Mouse (Mus musculus) hindbrain, embryonic 12.5 days (tissue): ENCODE data around the gene Dgka. TPM values are rescaled to one million over a fixed set of nuclear protein-coding genes. Genes with fewer than 3 reads are reported as not detected.

Source experiments
- ATAC-seq: fragments of 200-750 bp; cut with Nextera tagmentation; 2 replicates; pipeline ENCODE4 v1.8.0; 2017; ENCODE audit warnings: moderate TSS enrichment; ENCODE audit not compliant: low FRiP score
- H3K27ac ChIP-seq: fragments of 300-500 bp; sonication (generic); 2 replicates; pipeline ENCODE4 v1.5.1; 2016; ENCODE audit warnings: mild to moderate bottlenecking
- H3K27me3 ChIP-seq: fragments of 300-500 bp; sonication (generic); 2 replicates; pipeline ENCODE4 v1.6.1; 2016; ENCODE audit warnings: mild to moderate bottlenecking
- H3K36me3 ChIP-seq: fragments of 300-500 bp; sonication (generic); 2 replicates; pipeline ENCODE4 v1.6.1; 2016; ENCODE audit warnings: mild to moderate bottlenecking
- H3K4me1 ChIP-seq: fragments of 300-500 bp; sonication (generic); 2 replicates; pipeline ENCODE4 v1.6.1; 2016
- H3K4me2 ChIP-seq: fragments of 300-500 bp; sonication (generic); replicated peaks from 2 replicates; pipeline ENCODE4 v1.6.1; 2016; ENCODE audit warnings: mild to moderate bottlenecking
- H3K4me3 ChIP-seq: fragments of 300-500 bp; sonication (generic); 2 replicates; pipeline ENCODE4 v1.5.1; 2016; ENCODE audit warnings: mild to moderate bottlenecking
- H3K9ac ChIP-seq: fragments of 300-500 bp; sonication (generic); 2 replicates; pipeline ENCODE4 v1.6.1; 2016; ENCODE audit warnings: mild to moderate bottlenecking, moderate library complexity
- H3K9me3 ChIP-seq: fragments of 300-500 bp; sonication (generic); replicated peaks from 2 replicates; pipeline ENCODE4 v1.6.1; 2016; ENCODE audit warnings: mild to moderate bottlenecking
- WGBS: fragments of 180-500 bp; shearing (Covaris S2); methylation state at CpG from one replicate; pipeline ENCODE4 v1.1.7; 2016; 5-methylcytosine and 5-hydroxymethylcytosine counted together
- polyA plus RNA-seq: library from polyadenylated mRNA; unstranded; fragments of >200 nt; fragmentation: Nextera tagmentation; extraction: Ambion mirVana; gene quantifications from 2 replicates; pipeline ENCODE4 v1.2.1, GENCODE M21; 2016

Dgka gene
- polyA plus RNA-seq, 1 experiment from 2014 or later, result 7.3 TPM

GRCm38 (mm10) chr10:128695992-128696807 is 48.5 kb downstream of the Dgka start, which contains the start of gene Rab5b:
TSS of gene Rab5b (minus strand) at chr10:128696264.
- Histone ChIP-seq H3K9me3 (no peaks in the 10 kb centered on the region), H3K9ac (peak within 1 kb of the TSS; percentile 96), H3K4me3 (peak within 1 kb of the TSS; percentile 93), H3K36me3 (peaks cover 22% of the 10 kb centered on the region), H3K27me3 (no peaks in the 10 kb centered on the region), H3K4me2 (peak within 1 kb of the TSS; percentile 68), H3K4me1 (peaks cover 10% of the 10 kb centered on the region), H3K27ac (peak within 1 kb of the TSS; percentile 94)
- peak; percentile 99 for ATAC-seq
- whole genome bisulfite sequencing, result 1% methylated on average over 40 of the region's 40 CpGs

GRCm38 (mm10) chr10:128695411-128695991 is 49.2 kb downstream of the Dgka start:
- Histone ChIP-seq H3K9ac (peak overlapping the region; percentile 96), H3K4me1 (peaks cover 10% of the 10 kb centered on the region), H3K27ac (peak overlapping the region; percentile 94), H3K9me3 (no peaks in the 10 kb centered on the region), H3K36me3 (peaks cover 15% of the 10 kb centered on the region), H3K4me2 (peak overlapping the region; percentile 68), H3K4me3 (peak overlapping the region; percentile 93), H3K27me3 (no peaks in the 10 kb centered on the region)
- under 1% methylated on average over 20 of the region's 22 CpGs for WGBS
- no peak for ATAC-seq

GRCm38 (mm10) chr10:128674469-128675008 is 70.1 kb downstream of the Dgka start:
- Histone ChIP-seq H3K4me3 (peak overlapping the region; percentile 80), H3K27me3 (peaks cover 7% of the 10 kb centered on the region; the same call in 1 of the 2 replicates), H3K36me3 (peaks cover 17% of the 10 kb centered on the region), H3K27ac (peak overlapping the region; percentile 64; the same call in 1 of the 2 replicates), H3K9me3 (no peaks in the 10 kb centered on the region), H3K4me2 (peak overlapping the region; percentile 86), H3K4me1 (peaks cover 12% of the 10 kb centered on the region), H3K9ac (peak overlapping the region; percentile 71)
- 0 out of 2 replicates have a peak, but pooled peaks have one; percentile 14 for ATAC-seq
- WGBS, result 3% methylated on average over 9 of the region's 9 CpGs

- Histone ChIP-seq H3K4me3 (peak within 1 kb of the TSS; percentile 80), H3K9ac (peak within 1 kb of the TSS; percentile 71), H3K27ac (peak within 1 kb of the TSS; percentile 64), H3K27me3 (peaks cover 7% of the 10 kb centered on the region; the same call in 1 of the 2 replicates), H3K36me3 (0 out of 2 replicates have a peak, but pooled peaks cover 11% of the 10 kb centered on the region), H3K9me3 (no peaks in the 10 kb centered on the region), H3K4me1 (peaks cover 15% of the 10 kb centered on the region), H3K4me2 (peak within 1 kb of the TSS; percentile 86)
- ATAC-seq, result peak; percentile 94
- under 1% methylated on average over 59 of the region's 60 CpGs for WGBS
Measured at GRCm38 (mm10) chr10:128673763-128674468, 70.7 kb downstream of the Dgka start, which contains the start of gene Suox. TSS of gene Suox (minus strand) at chr10:128674073.

- no peak for ATAC-seq
- Histone ChIP-seq H3K4me3 (no peak overlapping the region), H3K27ac (no peak overlapping the region), H3K9me3 (no peaks in the 10 kb centered on the region), H3K4me1 (peaks cover 21% of the 10 kb centered on the region), H3K36me3 (0 out of 2 replicates have a peak, but pooled peaks cover 10% of the 10 kb centered on the region), H3K4me2 (no peak overlapping the region), H3K9ac (no peak overlapping the region), H3K27me3 (peaks cover 7% of the 10 kb centered on the region; the same call in 1 of the 2 replicates)
- whole genome bisulfite sequencing, result 90% methylated on average over 9 of the region's 9 CpGs
Measured at GRCm38 (mm10) chr10:128671148-128671547, 73.5 kb downstream of the Dgka start.

Other genes starting within 250 kb of the Dgka start
- 2.9 and 3.3 TPM in 2 replicates for gene Myl6b, start 246.2 kb downstream of the Dgka start, polyA plus RNA-seq
- gene Esyt1, start 219.0 kb downstream of the Dgka start, polyA plus RNA-seq, result 28.9 and 30.9 TPM in 2 replicates
- 20.8 TPM in 2 replicates for gene Zc3h10, start 197.1 kb downstream of the Dgka start, polyA plus RNA-seq
- gene Rpl41, start 195.6 kb downstream of the Dgka start, polyA plus RNA-seq, result 2,172 and 2,716 TPM in 2 replicates
- 140 and 143 TPM in 2 replicates for gene Pa2g4, start 178.9 kb downstream of the Dgka start, polyA plus RNA-seq
- 9.8 and 11.7 TPM in 2 replicates for gene Erbb3, start 155.2 kb downstream of the Dgka start, polyA plus RNA-seq
- 418 and 515 TPM in 2 replicates for gene Rps26, start 118.1 kb downstream of the Dgka start, polyA plus RNA-seq
- 8.7 and 9.8 TPM in 2 replicates for gene Ikzf4, start 98.9 kb downstream of the Dgka start, polyA plus RNA-seq
- gene Suox, start 70.8 kb downstream of the Dgka start, polyA plus RNA-seq, result 15.1 and 16.4 TPM in 2 replicates
- gene Rab5b, start 48.6 kb downstream of the Dgka start, polyA plus RNA-seq, result 96.2 and 103 TPM in 2 replicates
- gene Pmel, start 40.7 kb downstream of the Dgka start, polyA plus RNA-seq, result 3.5 and 6.0 TPM in 2 replicates
- gene Cdk2, start 39.8 kb downstream of the Dgka start, polyA plus RNA-seq, result 74.5 and 75.3 TPM in 2 replicates
- gene Pym1, start 3.0 kb upstream of the Dgka start, polyA plus RNA-seq, result 46.3 and 48.5 TPM in 2 replicates
- 0.27 and 0.63 TPM in 2 replicates for gene Mmp19, start 46.1 kb upstream of the Dgka start, polyA plus RNA-seq
- 61.1 and 64.1 TPM in 2 replicates for gene Dnajc14, start 59.2 kb upstream of the Dgka start, polyA plus RNA-seq
- gene Tmem198b, start 59.5 kb upstream of the Dgka start, polyA plus RNA-seq, result 20.5 and 21.4 TPM in 2 replicates
- gene Sarnp, start 72.5 kb upstream of the Dgka start, polyA plus RNA-seq, result 196 and 204 TPM in 2 replicates
- gene Ormdl2, start 76.8 kb upstream of the Dgka start, polyA plus RNA-seq, result 26.3 and 41.4 TPM in 2 replicates
- 10.7 and 11.5 TPM in 2 replicates for gene Gdf11, start 146.9 kb upstream of the Dgka start, polyA plus RNA-seq
- 258 and 273 TPM in 2 replicates for gene Cd63, start 156.1 kb upstream of the Dgka start, polyA plus RNA-seq
- 11.3 and 15.7 TPM in 2 replicates for gene Rdh5, start 178.0 kb upstream of the Dgka start, polyA plus RNA-seq
- gene Bloc1s1, start 179.2 kb upstream of the Dgka start, polyA plus RNA-seq, result 210 and 235 TPM in 2 replicates
- 3.6 and 4.4 TPM in 2 replicates for gene Itga7, start 189.0 kb upstream of the Dgka start, polyA plus RNA-seq
- gene Mettl7b, start 216.1 kb upstream of the Dgka start, polyA plus RNA-seq, result not detected in 2 replicates
- not detected in 2 replicates for gene Olfr9, start 244.6 kb upstream of the Dgka start, polyA plus RNA-seq